Mouse (Mus musculus) testis, adult 2 months (tissue): ENCODE measurements around the gene Lgr4.

ENCODE experiments used
- CTCF ChIP-seq: fragments of 200-500 bp; IDR thresholded peaks from 2 replicates; pipeline ENCODE4 v1.5.1; 2012; ENCODE audit warnings: low read depth, mild to moderate bottlenecking, inconsistent platforms, low read length, moderate library complexity; ENCODE audit not compliant: control insufficient read depth, insufficient read depth, insufficient replicate concordance
- POLR2A ChIP-seq: fragments of 200-500 bp; IDR thresholded peaks from 2 replicates; pipeline ENCODE4 v1.6.1; 2012; ENCODE audit warnings: low read depth, mild to moderate bottlenecking, inconsistent platforms, low read length, moderate library complexity; ENCODE audit not compliant: control insufficient read depth

- TF ChIP-seq CTCF: no peak
- TF ChIP-seq POLR2A: no peak
These were observed 119.8 kb downstream of the Lgr4 start for GRCm38 (mm10) chr2:110037221-110037620.
